Mouse (Mus musculus): ENCODE results near the gene Dll4. TPM values are rescaled to one million over a fixed set of nuclear protein-coding genes. Genes with fewer than 3 reads are reported as not detected.

Dll4 gene
- polyA plus RNA-seq, 1 experiment from 2014 or later: 4.4 TPM

GRCm38 (mm10) chr2:119355089-119355488 lies 29.5 kb downstream of the Dll4 start:
- Histone ChIP-seq H3K27ac (replicated peaks; ENCODE audit: low read depth, low read length) (no peak overlapping the region), H3K9me3 (ENCODE audit: control insufficient read depth, low read length) (no peaks in the 10 kb centered on the region), H3K4me3 (replicated peaks; ENCODE audit: low read depth, low read length) (no peak overlapping the region), H3K36me3 (ENCODE audit: control insufficient read depth, insufficient read depth, low read length) (no peaks in the 10 kb centered on the region), H3K4me1 (ENCODE audit: control insufficient read depth, insufficient read depth, low read length) (no peaks in the 10 kb centered on the region), H3K27me3 (ENCODE audit: control insufficient read depth, insufficient read depth, low read length) (peaks cover 10% of the 10 kb centered on the region; the same call in 1 of the 2 replicates), H3K4me2 (ENCODE audit: low read length) (no peak overlapping the region), H3K9ac (replicated peaks; ENCODE audit: low read length) (no peak overlapping the region)
- DNase-seq (no peak), ATAC-seq (ENCODE audit: low FRiP score, low TSS enrichment) (no peak)
- WGBS: 89% methylated on average over 3 of the region's 3 CpGs

- no peaks in the 10 kb centered on the region for H3K36me3 ChIP-seq (ENCODE audit: control insufficient read depth, insufficient read depth, low read length)
- DNase-seq (no peak), ATAC-seq (ENCODE audit: low FRiP score, low TSS enrichment) (no peak)
- H3K4me2 ChIP-seq (ENCODE audit: low read length): no peak overlapping the region
- no peak overlapping the region for H3K9ac ChIP-seq (replicated peaks; ENCODE audit: low read length)
- H3K4me3 ChIP-seq (replicated peaks; ENCODE audit: low read depth, low read length): no peak overlapping the region
- peaks cover 4% of the 10 kb centered on the region; the same call in 1 of the 2 replicates for H3K27me3 ChIP-seq (ENCODE audit: control insufficient read depth, insufficient read depth, low read length)
- no peak overlapping the region for H3K27ac ChIP-seq (replicated peaks; ENCODE audit: low read depth, low read length)
- H3K4me1 ChIP-seq (ENCODE audit: control insufficient read depth, insufficient read depth, low read length): no peaks in the 10 kb centered on the region
- 23% methylated on average over 7 of the region's 7 CpGs for WGBS
- H3K9me3 ChIP-seq (ENCODE audit: control insufficient read depth, low read length): peaks cover 2% of the 10 kb centered on the region
Measured at GRCm38 (mm10) chr2:119355651-119356050, 30.1 kb downstream of the Dll4 start.

- H3K4me3 ChIP-seq (replicated peaks; ENCODE audit: low read depth, low read length): no peak overlapping the region
- H3K9ac ChIP-seq (replicated peaks; ENCODE audit: low read length): no peak overlapping the region
- no peaks in the 10 kb centered on the region for H3K4me1 ChIP-seq (ENCODE audit: control insufficient read depth, insufficient read depth, low read length)
- H3K27ac ChIP-seq (replicated peaks; ENCODE audit: low read depth, low read length): no peak overlapping the region
- H3K9me3 ChIP-seq (ENCODE audit: control insufficient read depth, low read length): peaks cover 8% of the 10 kb centered on the region
- ATAC-seq (ENCODE audit: low FRiP score, low TSS enrichment) (no peak), DNase-seq (no peak)
- no peaks in the 10 kb centered on the region for H3K36me3 ChIP-seq (ENCODE audit: control insufficient read depth, insufficient read depth, low read length)
- H3K4me2 ChIP-seq (ENCODE audit: low read length): no peak overlapping the region
- 0 out of 2 replicates have a peak, but pooled peaks cover 1% of the 10 kb centered on the region for H3K27me3 ChIP-seq (ENCODE audit: control insufficient read depth, insufficient read depth, low read length)
Measured at GRCm38 (mm10) chr2:119356310-119356709, 30.7 kb downstream of the Dll4 start.

GRCm38 (mm10) chr2:119356805-119357204 lies 31.2 kb downstream of the Dll4 start:
- Histone ChIP-seq H3K27me3 (ENCODE audit: control insufficient read depth, insufficient read depth, low read length) (no peaks in the 10 kb centered on the region), H3K9me3 (ENCODE audit: control insufficient read depth, low read length) (peaks cover 12% of the 10 kb centered on the region), H3K4me2 (ENCODE audit: low read length) (no peak overlapping the region), H3K4me1 (ENCODE audit: control insufficient read depth, insufficient read depth, low read length) (no peaks in the 10 kb centered on the region), H3K36me3 (ENCODE audit: control insufficient read depth, insufficient read depth, low read length) (no peaks in the 10 kb centered on the region), H3K9ac (replicated peaks; ENCODE audit: low read length) (no peak overlapping the region), H3K27ac (replicated peaks; ENCODE audit: low read depth, low read length) (no peak overlapping the region), H3K4me3 (replicated peaks; ENCODE audit: low read depth, low read length) (no peak overlapping the region)
- no peak for ATAC-seq (ENCODE audit: low FRiP score, low TSS enrichment)
- no peak for DNase-seq
- 93% methylated on average over 5 of the region's 5 CpGs for WGBS

GRCm38 (mm10) chr2:119358249-119358648 lies 32.7 kb downstream of the Dll4 start:
- Histone ChIP-seq H3K9ac (replicated peaks; ENCODE audit: low read length) (no peak overlapping the region), H3K27ac (replicated peaks; ENCODE audit: low read depth, low read length) (no peak overlapping the region), H3K9me3 (ENCODE audit: control insufficient read depth, low read length) (peaks cover 15% of the 10 kb centered on the region), H3K4me2 (ENCODE audit: low read length) (no peak overlapping the region), H3K4me1 (ENCODE audit: control insufficient read depth, insufficient read depth, low read length) (no peaks in the 10 kb centered on the region), H3K27me3 (ENCODE audit: control insufficient read depth, insufficient read depth, low read length) (no peaks in the 10 kb centered on the region), H3K36me3 (ENCODE audit: control insufficient read depth, insufficient read depth, low read length) (no peaks in the 10 kb centered on the region), H3K4me3 (replicated peaks; ENCODE audit: low read depth, low read length) (no peak overlapping the region)
- no peak for DNase-seq
- WGBS: 89% methylated on average over 6 of the region's 6 CpGs
- ATAC-seq (ENCODE audit: low FRiP score, low TSS enrichment): no peak

GRCm38 (mm10) chr2:119359721-119360291 lies 34.2 kb downstream of the Dll4 start:
- H3K4me1 ChIP-seq (ENCODE audit: control insufficient read depth, insufficient read depth, low read length): no peaks in the 10 kb centered on the region
- no peaks in the 10 kb centered on the region for H3K36me3 ChIP-seq (ENCODE audit: control insufficient read depth, insufficient read depth, low read length)
- no peak overlapping the region for H3K27ac ChIP-seq (replicated peaks; ENCODE audit: low read depth, low read length)
- no peak for ATAC-seq (ENCODE audit: low FRiP score, low TSS enrichment)
- no peak overlapping the region for H3K9ac ChIP-seq (replicated peaks; ENCODE audit: low read length)
- H3K4me3 ChIP-seq (replicated peaks; ENCODE audit: low read depth, low read length): no peak overlapping the region
- no peak overlapping the region for H3K4me2 ChIP-seq (ENCODE audit: low read length)
- DNase-seq: no peak
- H3K27me3 ChIP-seq (ENCODE audit: control insufficient read depth, insufficient read depth, low read length): no peaks in the 10 kb centered on the region
- H3K9me3 ChIP-seq (ENCODE audit: control insufficient read depth, low read length): peaks cover 15% of the 10 kb centered on the region
- WGBS: 93% methylated on average over 2 of the region's 2 CpGs

- ATAC-seq (ENCODE audit: low FRiP score, low TSS enrichment): no peak
- Histone ChIP-seq H3K4me3 (replicated peaks; ENCODE audit: low read depth, low read length) (no peak overlapping the region), H3K27me3 (ENCODE audit: control insufficient read depth, insufficient read depth, low read length) (no peaks in the 10 kb centered on the region), H3K9me3 (ENCODE audit: control insufficient read depth, low read length) (peaks cover 15% of the 10 kb centered on the region), H3K4me2 (ENCODE audit: low read length) (no peak overlapping the region), H3K27ac (replicated peaks; ENCODE audit: low read depth, low read length) (no peak overlapping the region), H3K36me3 (ENCODE audit: control insufficient read depth, insufficient read depth, low read length) (no peaks in the 10 kb centered on the region; the same call in 1 of the 2 replicates), H3K4me1 (ENCODE audit: control insufficient read depth, insufficient read depth, low read length) (no peaks in the 10 kb centered on the region), H3K9ac (replicated peaks; ENCODE audit: low read length) (no peak overlapping the region)
- no peak for DNase-seq
- 85% methylated on average over 3 of the region's 3 CpGs for WGBS
Measured at GRCm38 (mm10) chr2:119364969-119365368, 39.4 kb downstream of the Dll4 start.

- Histone ChIP-seq H3K27me3 (ENCODE audit: control insufficient read depth, insufficient read depth, low read length) (no peaks in the 10 kb centered on the region), H3K4me1 (ENCODE audit: control insufficient read depth, insufficient read depth, low read length) (no peaks in the 10 kb centered on the region), H3K4me3 (replicated peaks; ENCODE audit: low read depth, low read length) (no peak overlapping the region), H3K4me2 (ENCODE audit: low read length) (no peak overlapping the region), H3K9ac (replicated peaks; ENCODE audit: low read length) (no peak overlapping the region), H3K9me3 (ENCODE audit: control insufficient read depth, low read length) (no peaks in the 10 kb centered on the region), H3K27ac (replicated peaks; ENCODE audit: low read depth, low read length) (no peak overlapping the region), H3K36me3 (ENCODE audit: control insufficient read depth, insufficient read depth, low read length) (peaks cover 22% of the 10 kb centered on the region)
- 83% methylated on average over 3 of the region's 3 CpGs for WGBS
- no peak for ATAC-seq (ENCODE audit: low FRiP score, low TSS enrichment)
- DNase-seq: no peak
Measured at GRCm38 (mm10) chr2:119367346-119367745, 41.8 kb downstream of the Dll4 start.

- no peaks in the 10 kb centered on the region for H3K9me3 ChIP-seq (ENCODE audit: control insufficient read depth, low read length)
- H3K36me3 ChIP-seq (ENCODE audit: control insufficient read depth, insufficient read depth, low read length): peaks cover 48% of the 10 kb centered on the region
- ATAC-seq (ENCODE audit: low FRiP score, low TSS enrichment): no peak
- no peak overlapping the region for H3K9ac ChIP-seq (replicated peaks; ENCODE audit: low read length)
- H3K27ac ChIP-seq (replicated peaks; ENCODE audit: low read depth, low read length): no peak overlapping the region
- H3K27me3 ChIP-seq (ENCODE audit: control insufficient read depth, insufficient read depth, low read length): no peaks in the 10 kb centered on the region
- no peaks in the 10 kb centered on the region for H3K4me1 ChIP-seq (ENCODE audit: control insufficient read depth, insufficient read depth, low read length)
- H3K4me3 ChIP-seq (replicated peaks; ENCODE audit: low read depth, low read length): no peak overlapping the region
- WGBS: 97% methylated on average over 10 of the region's 10 CpGs
- H3K4me2 ChIP-seq (ENCODE audit: low read length): no peak overlapping the region
- DNase-seq: no peak
Measured at GRCm38 (mm10) chr2:119370116-119370515, 44.5 kb downstream of the Dll4 start.
